Mouse (Mus musculus) embryonic fibroblast, embryonic 13.5 days (primary cell): Measurements from ENCODE around the gene Iqcg. TPM values are rescaled to one million over a fixed set of nuclear protein-coding genes. Genes with fewer than 3 reads are reported as not detected.

Experiments used
- H3K27ac ChIP-seq: 2 replicates; pipeline ENCODE4 v1.5.1; 2012; ENCODE audit warnings: low read length, control low read depth, inconsistent platforms; ENCODE audit not compliant: insufficient read depth
- H3K4me1 ChIP-seq: 2 replicates; pipeline ENCODE4 v1.6.1; 2011; ENCODE audit warnings: low read length; ENCODE audit not compliant: control insufficient read depth, insufficient read depth
- H3K4me3 ChIP-seq: 2 replicates; pipeline ENCODE4 v1.5.1; 2011; ENCODE audit warnings: mild to moderate bottlenecking, control low read depth, low read length; ENCODE audit not compliant: insufficient read depth
- CTCF ChIP-seq: IDR thresholded peaks from 2 replicates; pipeline ENCODE4 v1.5.1; 2011; ENCODE audit warnings: mild to moderate bottlenecking, control low read depth, low read length, moderate library complexity, borderline replicate concordance; ENCODE audit not compliant: insufficient read depth
- POLR2A ChIP-seq: IDR thresholded peaks from 2 replicates; pipeline ENCODE4 v1.6.1; 2011; ENCODE audit warnings: low read depth, mild to moderate bottlenecking, control low read depth, low read length, moderate library complexity
- polyA plus RNA-seq: library from polyadenylated mRNA; stranded (reverse); fragments of >200 nt; gene quantifications from 2 replicates; pipeline ENCODE4 v1.2.4, GENCODE M21; 2011; ENCODE audit warnings: low read depth; ENCODE audit not compliant: missing spikeins, insufficient read length

Gene Iqcg
- polyA plus RNA-seq, 1 experiment: 2.1 TPM

- Histone ChIP-seq H3K27ac (no peak overlapping the region), H3K4me1 (no peaks in the 10 kb centered on the region), H3K4me3 (no peak overlapping the region)
- no peak for TF ChIP-seq POLR2A
- peak; percentile 95 for TF ChIP-seq CTCF
Measured at GRCm38 (mm10) chr16:33023750-33024149, 32.3 kb downstream of the Iqcg start.

- no peak overlapping the region for H3K4me3 ChIP-seq
- H3K4me1 ChIP-seq: no peaks in the 10 kb centered on the region
- no peak for TF ChIP-seq POLR2A
- no peak for TF ChIP-seq CTCF
- no peak overlapping the region for H3K27ac ChIP-seq
Measured at GRCm38 (mm10) chr16:33021381-33021780, 34.6 kb downstream of the Iqcg start.

GRCm38 (mm10) chr16:33019117-33019770, 36.8 kb downstream of the Iqcg start:
- Histone ChIP-seq H3K4me3 (no peak overlapping the region), H3K4me1 (no peaks in the 10 kb centered on the region), H3K27ac (no peak overlapping the region)
- TF ChIP-seq CTCF (no peak), POLR2A (no peak)

DNA sequence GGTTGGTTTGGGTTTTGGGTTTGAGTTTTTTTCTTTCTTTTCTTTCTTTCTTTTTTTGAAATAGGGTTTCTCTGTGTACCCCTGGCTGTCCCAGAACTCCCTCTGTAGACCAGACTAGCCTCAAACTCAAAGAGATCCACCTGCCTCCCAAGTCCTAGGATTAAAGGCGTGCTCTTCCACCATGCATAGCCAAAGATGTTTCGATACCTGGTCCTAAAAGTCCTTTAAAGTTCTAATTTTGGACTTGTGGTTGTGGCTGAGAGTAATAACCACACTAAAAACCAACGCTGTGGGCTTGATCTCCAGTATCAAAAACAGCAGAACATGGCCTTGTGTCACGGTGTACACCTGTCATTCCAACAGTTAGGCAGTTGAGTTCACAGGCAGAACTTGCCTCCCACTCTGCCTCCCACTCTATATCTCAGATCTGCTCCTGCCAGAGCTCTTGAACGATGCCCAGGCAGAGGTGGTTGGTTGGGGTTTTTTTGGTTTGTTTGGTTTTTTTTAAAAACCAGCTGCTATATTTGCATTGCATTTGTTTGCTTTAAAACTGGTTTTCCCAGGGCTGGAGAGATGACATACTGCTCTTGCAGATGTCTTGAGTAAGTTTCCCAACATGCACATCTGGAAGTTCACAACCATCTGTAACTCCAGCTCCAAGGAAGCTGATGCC, 38.2 kb downstream of the Iqcg start:
- Histone ChIP-seq H3K4me3 (no peak overlapping the region), H3K4me1 (no peaks in the 10 kb centered on the region), H3K27ac (no peak overlapping the region)
- TF ChIP-seq POLR2A (no peak), CTCF (no peak)

- Histone ChIP-seq H3K4me3 (no peak overlapping the region), H3K27ac (no peak overlapping the region), H3K4me1 (no peaks in the 10 kb centered on the region)
- no peak for TF ChIP-seq CTCF
- TF ChIP-seq POLR2A: no peak
Measured at GRCm38 (mm10) chr16:33015986-33016385, 40.0 kb downstream of the Iqcg start.

GRCm38 (mm10) chr16:33015396-33015907, 40.6 kb downstream of the Iqcg start:
- TF ChIP-seq POLR2A (no peak), CTCF (no peak)
- H3K4me3 ChIP-seq: no peak overlapping the region
- no peak overlapping the region for H3K27ac ChIP-seq
- H3K4me1 ChIP-seq: no peaks in the 10 kb centered on the region

DNA sequence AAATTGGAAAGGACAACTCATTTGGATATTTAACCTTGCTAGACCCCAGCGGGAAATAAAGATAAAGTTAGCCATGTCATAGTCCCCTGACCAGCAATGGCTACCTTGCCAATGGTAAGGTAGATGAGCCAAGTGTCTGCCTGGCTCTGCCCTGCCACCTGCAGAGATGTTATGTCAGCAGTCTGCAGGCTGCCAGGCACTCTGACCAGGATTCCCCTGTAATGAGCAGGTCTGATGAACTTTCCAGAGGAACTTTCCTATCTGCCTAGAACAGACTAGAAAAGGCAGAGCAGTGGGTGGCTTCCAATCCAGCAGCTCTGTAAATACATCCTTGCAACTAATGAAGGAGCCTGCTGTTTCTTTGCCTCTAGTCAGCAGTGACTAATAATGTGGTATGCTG, 41.1 kb downstream of the Iqcg start:
- Histone ChIP-seq H3K27ac (no peak overlapping the region), H3K4me1 (no peaks in the 10 kb centered on the region), H3K4me3 (no peak overlapping the region)
- TF ChIP-seq CTCF: no peak

- Histone ChIP-seq H3K4me3 (no peak overlapping the region), H3K27ac (no peak overlapping the region), H3K4me1 (no peaks in the 10 kb centered on the region)
- no peak for TF ChIP-seq POLR2A
- no peak for TF ChIP-seq CTCF
Measured at GRCm38 (mm10) chr16:33013801-33014200, 42.2 kb downstream of the Iqcg start.

DNA sequence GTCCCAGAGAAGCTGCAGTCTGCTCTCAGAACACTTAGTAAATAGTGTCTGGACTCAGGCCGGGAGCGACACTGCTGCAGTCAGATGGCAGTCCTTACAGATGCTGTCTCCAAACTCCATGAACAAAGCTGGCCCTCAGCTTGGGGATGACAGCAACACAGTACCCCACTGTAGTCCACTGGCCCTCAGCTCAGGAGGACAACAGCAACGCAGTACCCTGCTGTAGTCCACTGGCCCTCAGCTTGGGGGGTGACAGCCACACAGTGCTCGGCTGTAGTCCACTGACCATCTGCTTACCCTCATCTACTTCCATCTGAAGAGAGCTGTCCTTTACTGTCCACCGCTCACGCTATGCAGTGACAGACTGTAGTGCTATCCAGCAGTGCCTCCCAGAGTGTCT, 45.9 kb downstream of the Iqcg start:
- no peak overlapping the region for H3K4me3 ChIP-seq
- TF ChIP-seq CTCF (no peak), POLR2A (no peak)
- H3K4me1 ChIP-seq: no peaks in the 10 kb centered on the region
- no peak overlapping the region for H3K27ac ChIP-seq

DNA sequence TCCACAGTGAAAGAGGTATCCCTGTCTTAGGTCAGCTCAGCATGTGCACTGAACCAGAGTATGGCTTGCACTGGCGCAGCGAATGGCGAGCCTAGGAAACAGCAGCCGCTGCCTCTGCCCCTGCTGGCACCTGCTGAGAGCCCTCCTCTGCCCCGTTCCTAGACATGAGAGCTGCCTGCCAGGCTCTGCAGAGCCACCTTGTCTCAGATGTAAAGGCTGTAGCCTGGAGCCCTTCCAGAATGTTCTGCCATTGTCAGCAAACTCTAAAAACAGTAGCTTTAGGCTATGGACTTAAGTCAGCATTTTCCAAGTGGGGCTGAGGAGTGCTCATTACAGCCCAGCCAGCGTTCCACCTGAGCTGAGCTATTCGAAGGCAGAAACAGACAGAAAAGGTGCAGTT, 48.6 kb downstream of the Iqcg start:
- no peak overlapping the region for H3K4me3 ChIP-seq
- no peaks in the 10 kb centered on the region for H3K4me1 ChIP-seq
- TF ChIP-seq CTCF (no peak), POLR2A (no peak)
- no peak overlapping the region for H3K27ac ChIP-seq
